In the genomic region with DNA sequence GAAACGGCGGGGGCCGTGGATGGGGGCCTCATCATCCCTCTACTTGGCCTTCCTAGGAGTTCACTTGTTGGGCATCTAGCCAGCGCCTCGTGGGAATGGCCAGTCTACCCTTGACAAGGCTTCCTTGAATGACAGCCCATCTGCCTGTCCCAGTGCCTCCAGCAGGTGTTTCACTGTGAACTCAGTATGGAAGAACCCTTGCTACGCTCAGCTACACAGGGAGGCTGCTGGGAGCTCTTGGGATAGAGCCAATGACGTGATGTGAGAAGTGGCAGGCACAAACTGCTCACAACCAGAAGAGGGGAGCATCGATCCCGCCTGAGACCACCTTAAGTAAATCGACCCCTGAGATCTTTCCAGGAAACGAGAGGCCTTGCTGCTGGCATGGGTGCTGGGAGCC, we compare ENCODE assay signal across 26 mouse cellular contexts. TPM values are rescaled to one million over a fixed set of nuclear protein-coding genes. Genes with fewer than 3 reads are reported as not detected.
A peak's percentile ranks its signal among the peaks of the same experiment; 100 is the strongest.
DNase-seq lines count a peak whose midpoint lies in the region; ATAC-seq and TF ChIP-seq lines count a peak whose summit lies in the region.
"Had no signal": no experiment of that assay in that cellular context is flagged by ENCODE, and none has a peak within 500 bp of the region (broad histone marks: within the 10 kb centered on the region; RNA-seq: fewer than 3 reads in every experiment).

No protein-coding gene starts in this region.

- no peaks in the 10 kb centered on the region for H3K9me3 ChIP-seq in forebrain, postnatal 0 days (ENCODE audit: low read length)
- no peaks in the 10 kb centered on the region for H3K9me3 ChIP-seq in forebrain, embryonic 11.5 days (ENCODE audit: control insufficient read depth, low read length)
- peaks cover 5% of the 10 kb centered on the region; the same call in 1 of the 2 replicates for H3K9me3 ChIP-seq in intestine, embryonic 14.5 days (ENCODE audit: control insufficient read depth, low read length)
- H3K9me3 ChIP-seq in intestine, embryonic 15.5 days, result no peaks in the 10 kb centered on the region
- H3K9me3 ChIP-seq: embryonic facial prominence, embryonic 13.5 days; forebrain, embryonic 10.5 days; heart, embryonic 15.5 days; hindbrain, embryonic 15.5 days had no signal

- peak; percentile 38 to 44 for DNase-seq in cerebellum, postnatal 10 days
- DNase-seq in cerebellum, postnatal 25 days, result no peak
- peak; percentile 17 for DNase-seq in forebrain, postnatal 0 days
- DNase-seq in forebrain, embryonic 11.5 days (ENCODE audit: low spot score), result no peak
- no peak for DNase-seq in intestine, embryonic 14.5 days (ENCODE audit: low spot score)
- no peak for DNase-seq in thymus, postnatal 14 days
- DNase-seq: adrenal gland, adult 8-10 months; adrenal gland, postnatal 25 days; cerebellum, adult 11 months; cerebellum, adult 2 months; cerebellum, adult 9-11 months; gastrocnemius, adult 2 months; gastrocnemius, postnatal 14 days; heart, adult 11 months; heart, postnatal 10 days; heart, postnatal 4 days; kidney, adult 2 months had no signal

- WGBS in forebrain, postnatal 0 days, result 59% methylated on average over 11 of the region's 11 CpGs
- 89% methylated on average over 11 of the region's 11 CpGs for WGBS in forebrain, embryonic 11.5 days
- 67% methylated on average over 11 of the region's 11 CpGs for WGBS in intestine, embryonic 14.5 days
- 53% methylated on average over 11 of the region's 11 CpGs for WGBS in intestine, embryonic 15.5 days

- no peak overlapping the region for H3K27ac ChIP-seq in forebrain, postnatal 0 days (ENCODE audit: low read depth, low read length)
- H3K27ac ChIP-seq in forebrain, embryonic 11.5 days (ENCODE audit: low read depth, low read length), result no peak overlapping the region
- H3K27ac ChIP-seq in intestine, embryonic 14.5 days (ENCODE audit: low read depth), result 0 out of 2 replicates have a peak overlapping the region, but pooled peaks have one; percentile 33
- no peak overlapping the region for H3K27ac ChIP-seq in intestine, embryonic 15.5 days
- H3K27ac ChIP-seq: embryonic facial prominence, embryonic 13.5 days; forebrain, embryonic 10.5 days; gastrocnemius, adult 2 months; heart, embryonic 15.5 days; hindbrain, embryonic 15.5 days had no signal

- H3K27me3 ChIP-seq in forebrain, postnatal 0 days (ENCODE audit: insufficient read depth, low read length), result no peaks in the 10 kb centered on the region
- no peaks in the 10 kb centered on the region for H3K27me3 ChIP-seq in forebrain, embryonic 11.5 days (ENCODE audit: control insufficient read depth, insufficient read depth, low read length)
- no peaks in the 10 kb centered on the region for H3K27me3 ChIP-seq in intestine, embryonic 14.5 days (replicated peaks; ENCODE audit: control insufficient read depth, insufficient read depth, low read length)
- no peaks in the 10 kb centered on the region for H3K27me3 ChIP-seq in intestine, embryonic 15.5 days (replicated peaks)
- H3K27me3 ChIP-seq: embryonic facial prominence, embryonic 13.5 days; heart, embryonic 15.5 days; hindbrain, embryonic 15.5 days had no signal

- no peak for ATAC-seq in forebrain, postnatal 0 days
- no peak for ATAC-seq in forebrain, embryonic 11.5 days (replicated peaks; ENCODE audit: low FRiP score)
- no peak for ATAC-seq in intestine, embryonic 14.5 days (replicated peaks; ENCODE audit: low FRiP score, low TSS enrichment, low read depth)
- no peak for ATAC-seq in intestine, embryonic 15.5 days
- ATAC-seq: activated CD4-positive, CD25-positive, alpha-beta regulatory T cell, adult 4 months; forebrain, embryonic 16.5 days; intestine, postnatal 0 days had no signal

- no peaks in the 10 kb centered on the region for H3K4me1 ChIP-seq in forebrain, postnatal 0 days (ENCODE audit: insufficient read depth)
- H3K4me1 ChIP-seq in forebrain, embryonic 11.5 days (replicated peaks; ENCODE audit: control insufficient read depth, insufficient read depth, low read length), result no peaks in the 10 kb centered on the region
- H3K4me1 ChIP-seq in intestine, embryonic 14.5 days (replicated peaks; ENCODE audit: control insufficient read depth, insufficient read depth, low read length), result no peaks in the 10 kb centered on the region
- H3K4me1 ChIP-seq in intestine, embryonic 15.5 days (replicated peaks), result 0 out of 2 replicates have a peak, but pooled peaks cover 2% of the 10 kb centered on the region
- H3K4me1 ChIP-seq: hindbrain, embryonic 15.5 days had no signal

- H3K4me2 ChIP-seq in forebrain, postnatal 0 days (ENCODE audit: low read depth), result no peak overlapping the region
- H3K4me2 ChIP-seq in forebrain, embryonic 11.5 days (ENCODE audit: low read depth, low read length, severe bottlenecking), result no peak overlapping the region
- no peak overlapping the region for H3K4me2 ChIP-seq in intestine, embryonic 14.5 days (ENCODE audit: low read length)
- H3K4me2 ChIP-seq in intestine, embryonic 15.5 days (replicated peaks), result no peak overlapping the region
- H3K4me2 ChIP-seq: embryonic facial prominence, embryonic 13.5 days; heart, embryonic 11.5 days; heart, embryonic 15.5 days; hindbrain, embryonic 15.5 days had no signal

- no peaks in the 10 kb centered on the region for H3K36me3 ChIP-seq in forebrain, postnatal 0 days (ENCODE audit: insufficient read depth)
- H3K36me3 ChIP-seq in forebrain, embryonic 11.5 days (ENCODE audit: control insufficient read depth, insufficient read depth, low read length), result no peaks in the 10 kb centered on the region
- no peaks in the 10 kb centered on the region for H3K36me3 ChIP-seq in intestine, embryonic 14.5 days (ENCODE audit: control insufficient read depth, insufficient read depth, low read length)
- no peaks in the 10 kb centered on the region for H3K36me3 ChIP-seq in intestine, embryonic 15.5 days
- H3K36me3 ChIP-seq: embryonic facial prominence, embryonic 13.5 days; forebrain, embryonic 10.5 days; heart, embryonic 15.5 days; hindbrain, embryonic 15.5 days had no signal

- H3K9ac ChIP-seq in forebrain, postnatal 0 days, result no peak overlapping the region
- no peak overlapping the region for H3K9ac ChIP-seq in forebrain, embryonic 11.5 days (ENCODE audit: low read length)
- no peak overlapping the region for H3K9ac ChIP-seq in intestine, embryonic 14.5 days (ENCODE audit: low read length)
- H3K9ac ChIP-seq in intestine, embryonic 15.5 days, result no peak overlapping the region
- H3K9ac ChIP-seq: embryonic facial prominence, embryonic 13.5 days; heart, embryonic 15.5 days; hindbrain, embryonic 15.5 days had no signal

- no peak overlapping the region for H3K4me3 ChIP-seq in forebrain, postnatal 0 days (ENCODE audit: low read depth, low read length)
- no peak overlapping the region for H3K4me3 ChIP-seq in forebrain, embryonic 11.5 days (ENCODE audit: low read depth, low read length)
- H3K4me3 ChIP-seq in intestine, embryonic 14.5 days (ENCODE audit: low read depth, low read length), result no peak overlapping the region
- H3K4me3 ChIP-seq in intestine, embryonic 15.5 days (replicated peaks), result no peak overlapping the region
- H3K4me3 ChIP-seq: embryonic facial prominence, embryonic 13.5 days; forebrain, embryonic 10.5 days; gastrocnemius, adult 2 months; heart, embryonic 15.5 days; hindbrain, embryonic 15.5 days had no signal

- TF ChIP-seq CTCF in forebrain, postnatal 0 days (IDR thresholded peaks at IDR 0.05; ENCODE audit: low read depth), result no peak

RNA-seq across cellular contexts. Expression of gene Wnt4, which starts 23.7 kb away (rescaled TPM):
- total RNA-seq in forebrain, postnatal 0 days (2014; rRNA removed), result 4.5 and 6.1 TPM in 2 replicates
- polyA plus RNA-seq in forebrain, postnatal 0 days (2015; fragmentation: Nextera tagmentation; extraction: Ambion mirVana), result 3.1 and 4.6 TPM in 2 replicates
- polyA plus RNA-seq in forebrain, embryonic 11.5 days (2014; fragmentation: Nextera tagmentation; extraction: Ambion mirVana), result 1.5 and 1.9 TPM in 2 replicates
- 1.8 and 2.2 TPM in 2 replicates for polyA plus RNA-seq in intestine, embryonic 14.5 days (2014; fragmentation: Nextera tagmentation; extraction: Ambion mirVana)
- polyA plus RNA-seq in intestine, embryonic 15.5 days (2015; fragmentation: Nextera tagmentation; extraction: Ambion mirVana), result 2.8 and 4.0 TPM in 2 replicates

Comparison
In these comparisons a context has a peak if more than half of its experiments do, and no peak if none do; other contexts are left out.
1. DNase-seq: peak in cerebellum, postnatal 10 days (2 of 2) and forebrain, postnatal 0 days (single experiment); none in cerebellum, postnatal 25 days (0 of 2), forebrain, embryonic 11.5 days (single experiment), intestine, embryonic 14.5 days (single experiment) and thymus, postnatal 14 days (single experiment).